Mouse (Mus musculus) liver, adult 2 months (tissue): ENCODE measurements around the gene Anapc11. TPM values are rescaled to one million over a fixed set of nuclear protein-coding genes. Genes with fewer than 3 reads are reported as not detected.
"Not testable (repeated sequence)": the region's sequence is repeated elsewhere in the genome, so short reads cannot be mapped to it uniquely, and the experiment has no call there.

Source experiments
- DNase-seq: peaks from one replicate; pipeline ENCODE4 v3.0.0-alpha.2; 2011; ENCODE audit warnings: low read depth, low spot score; ENCODE audit errors: extremely low read depth
- H3K27ac ChIP-seq: fragments of 200-500 bp; replicated peaks from 2 replicates; pipeline ENCODE4 v1.5.1; 2012; ENCODE audit warnings: low read depth, mild to moderate bottlenecking, control low read depth, inconsistent platforms, low read length; ENCODE audit not compliant: insufficient read depth
- H3K27me3 ChIP-seq: fragments of 200-500 bp; 2 replicates; pipeline ENCODE4 v1.6.1; 2012; ENCODE audit warnings: mild to moderate bottlenecking, moderate library complexity, low read length, inconsistent platforms; ENCODE audit not compliant: control insufficient read depth, insufficient read depth
- H3K36me3 ChIP-seq: fragments of 200-500 bp; 2 replicates; pipeline ENCODE4 v1.6.1; 2012; ENCODE audit warnings: low read length, inconsistent platforms; ENCODE audit not compliant: control insufficient read depth, insufficient read depth
- H3K4me1 ChIP-seq: fragments of 200-500 bp; 2 replicates; pipeline ENCODE4 v1.6.1; 2011; ENCODE audit warnings: low read length; ENCODE audit not compliant: control insufficient read depth, insufficient read depth
- H3K4me3 ChIP-seq: fragments of 200-500 bp; 2 replicates; pipeline ENCODE4 v1.5.1; 2011; ENCODE audit warnings: low read depth, mild to moderate bottlenecking, control low read depth, low read length, moderate library complexity; ENCODE audit not compliant: insufficient read depth
- H3K79me2 ChIP-seq: fragments of 200-500 bp; 2 replicates; pipeline ENCODE4 v1.6.1; 2012; ENCODE audit warnings: inconsistent platforms, mild to moderate bottlenecking, low read length, moderate library complexity; ENCODE audit not compliant: control insufficient read depth, insufficient read depth
- H3K9ac ChIP-seq: fragments of 200-500 bp; 2 replicates; pipeline ENCODE4 v1.6.1; 2012; ENCODE audit warnings: low read depth, mild to moderate bottlenecking, control low read depth, inconsistent platforms, low read length
- CTCF ChIP-seq: fragments of 200-500 bp; IDR thresholded peaks from 2 replicates; pipeline ENCODE4 v1.5.1; 2011; ENCODE audit warnings: low read depth, low read length, control low read depth
- POLR2A ChIP-seq: fragments of 200-500 bp; IDR thresholded peaks from 2 replicates; pipeline ENCODE4 v1.6.1; 2011; ENCODE audit warnings: low read length, control low read depth; ENCODE audit not compliant: insufficient read depth; ENCODE audit errors: extremely low read depth
- WGBS: fragments of 180-500 bp; shearing (Covaris S2); methylation state at CpG from one replicate; pipeline ENCODE4 v1.1.7; 2018; 5-methylcytosine and 5-hydroxymethylcytosine counted together
- polyA plus RNA-seq: library from polyadenylated mRNA; depleted of rRNA; stranded (reverse); fragments of >200 nt; gene quantifications from 2 replicates; pipeline ENCODE4 v1.2.3, GENCODE M21; 2012
- total RNA-seq: library from RNA; depleted of rRNA; stranded (reverse); fragments of >200 nt; gene quantifications from 2 replicates; pipeline ENCODE4 v1.2.3, GENCODE M21; 2014

Anapc11 gene
- total and polyA plus RNA-seq, 2 experiments: 8.9 to 57.0 TPM

- no peaks in the 10 kb centered on the region; the same call in 1 of the 2 replicates for H3K79me2 ChIP-seq
- H3K4me3 ChIP-seq: no peak overlapping the region
- H3K9ac ChIP-seq: no peak overlapping the region
- no peak overlapping the region for H3K27ac ChIP-seq
- WGBS: 61% methylated on average over 5 of the region's 5 CpGs
- DNase-seq: no peak
- TF ChIP-seq CTCF: no peak
- TF ChIP-seq POLR2A: no peak
- no peaks in the 10 kb centered on the region for H3K36me3 ChIP-seq
- H3K27me3 ChIP-seq: no peaks in the 10 kb centered on the region
- peaks cover 13% of the 10 kb centered on the region for H3K4me1 ChIP-seq
These were observed 45.5 kb upstream of the Anapc11 start for GRCm38 (mm10) chr11:120552736-120553135.

- WGBS: 13% methylated on average over 7 of the region's 7 CpGs
- Histone ChIP-seq H3K4me3 (no peak overlapping the region), H3K9ac (no peak overlapping the region), H3K36me3 (peaks cover under 1% of the 10 kb centered on the region; the same call in 1 of the 2 replicates), H3K27ac (no peak overlapping the region), H3K79me2 (no peaks in the 10 kb centered on the region), H3K27me3 (no peaks in the 10 kb centered on the region), H3K4me1 (peaks cover 6% of the 10 kb centered on the region)
- TF ChIP-seq CTCF (no peak), POLR2A (no peak)
- DNase-seq: peak; percentile 67
These were observed 43.4 kb upstream of the Anapc11 start for GRCm38 (mm10) chr11:120554834-120555233.

GRCm38 (mm10) chr11:120555260-120555659 lies 43.0 kb upstream of the Anapc11 start:
- H3K9ac ChIP-seq: no peak overlapping the region
- TF ChIP-seq CTCF (no peak), POLR2A (no peak)
- DNase-seq: no peak
- no peak overlapping the region for H3K27ac ChIP-seq
- 0 out of 2 replicates have a peak, but pooled peaks cover 2% of the 10 kb centered on the region for H3K4me1 ChIP-seq
- 29% methylated on average over 2 of the region's 2 CpGs for WGBS
- H3K79me2 ChIP-seq: no peaks in the 10 kb centered on the region
- H3K4me3 ChIP-seq: no peak overlapping the region
- no peaks in the 10 kb centered on the region for H3K27me3 ChIP-seq
- peaks cover 4% of the 10 kb centered on the region; the same call in 1 of the 2 replicates for H3K36me3 ChIP-seq

GRCm38 (mm10) chr11:120558843-120559242 lies 39.4 kb upstream of the Anapc11 start:
- H3K4me1 ChIP-seq, DNase-seq, H3K4me3 ChIP-seq, H3K79me2 ChIP-seq, H3K9ac ChIP-seq, H3K27ac ChIP-seq, H3K27me3 ChIP-seq: not testable (repeated sequence)
- 85% methylated on average over 6 of the region's 6 CpGs for WGBS
- H3K36me3 ChIP-seq: peaks cover 40% of the 10 kb centered on the region

- Histone ChIP-seq H3K27me3 (no peaks in the 10 kb centered on the region), H3K36me3 (peaks cover 62% of the 10 kb centered on the region), H3K4me1 (no peaks in the 10 kb centered on the region), H3K4me3 (no peak overlapping the region), H3K9ac (no peak overlapping the region), H3K27ac (no peak overlapping the region), H3K79me2 (no peaks in the 10 kb centered on the region)
- TF ChIP-seq CTCF (no peak), POLR2A (no peak)
- WGBS: 87% methylated on average over 13 of the region's 13 CpGs
- no peak for DNase-seq
These were observed 37.1 kb upstream of the Anapc11 start for GRCm38 (mm10) chr11:120560952-120561728.

GRCm38 (mm10) chr11:120562949-120563348 lies 35.3 kb upstream of the Anapc11 start:
- no peak for TF ChIP-seq CTCF
- no peak for TF ChIP-seq POLR2A
- no peak for DNase-seq
- Histone ChIP-seq H3K27ac (no peak overlapping the region), H3K4me1 (peaks cover 8% of the 10 kb centered on the region), H3K36me3 (peaks cover 80% of the 10 kb centered on the region), H3K9ac (no peak overlapping the region), H3K27me3 (no peaks in the 10 kb centered on the region), H3K79me2 (no peaks in the 10 kb centered on the region), H3K4me3 (no peak overlapping the region)
- WGBS: 97% methylated on average over 13 of the region's 13 CpGs
